In the genomic region with DNA sequence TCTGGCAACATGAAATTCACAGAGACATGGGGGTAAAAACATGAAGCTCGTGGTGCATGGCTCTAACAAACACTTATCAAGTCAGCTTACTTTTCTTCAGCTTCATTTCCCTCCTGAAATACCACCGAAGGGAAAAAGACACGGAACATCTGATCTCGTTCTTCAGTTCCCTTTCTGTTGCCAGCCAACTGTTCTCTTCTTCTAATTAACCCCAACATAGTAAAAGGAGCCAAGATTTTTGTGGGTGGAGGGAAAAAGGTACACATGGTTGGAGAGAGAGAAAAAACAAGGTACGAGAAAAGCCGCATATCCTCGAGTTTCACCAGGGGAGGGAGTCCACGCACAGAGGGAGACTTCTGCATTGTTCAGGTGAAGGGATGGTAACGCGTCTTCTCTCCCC, we compare ENCODE assay signal across 21 mouse cellular contexts. TPM values are rescaled to one million over a fixed set of nuclear protein-coding genes. Genes with fewer than 3 reads are reported as not detected.
"Had no signal": no experiment of that assay in that cellular context is flagged by ENCODE, and none has a peak within 500 bp of the region (broad histone marks: within the 10 kb centered on the region; RNA-seq: fewer than 3 reads in every experiment).

No protein-coding gene starts in this region.

- ATAC-seq: liver, postnatal 0 days; midbrain, embryonic 15.5 days had no signal

- H3K4me1 ChIP-seq: liver, embryonic 13.5 days; lung, embryonic 15.5 days; midbrain, embryonic 15.5 days; neural tube, embryonic 12.5 days had no signal

- H3K9me3 ChIP-seq: limb, embryonic 12.5 days; liver, embryonic 13.5 days; lung, embryonic 15.5 days; midbrain, embryonic 15.5 days; neural tube, embryonic 12.5 days had no signal

- H3K9ac ChIP-seq: limb, embryonic 12.5 days; liver, embryonic 13.5 days; liver, postnatal 0 days; lung, embryonic 15.5 days; midbrain, embryonic 15.5 days; neural tube, embryonic 12.5 days had no signal

- H3K36me3 ChIP-seq: limb, embryonic 12.5 days; liver, embryonic 13.5 days; lung, embryonic 15.5 days; midbrain, embryonic 15.5 days; neural tube, embryonic 12.5 days had no signal

- H3K27me3 ChIP-seq: liver, embryonic 13.5 days; midbrain, embryonic 15.5 days; neural tube, embryonic 12.5 days had no signal

- H3K27ac ChIP-seq: left cerebral cortex, adult 2 months; limb, embryonic 12.5 days; liver, embryonic 13.5 days; lung, embryonic 15.5 days; macrophage; midbrain, embryonic 15.5 days; neural tube, embryonic 12.5 days had no signal

- DNase-seq: kidney, postnatal 25 days; liver; liver, embryonic 13.5 days; liver, postnatal 0 days; lung, postnatal 14 days; spleen, adult 18-20 months; thymus, adult 2 months; thymus, postnatal 25 days had no signal

- H3K4me2 ChIP-seq: limb, embryonic 12.5 days; liver, embryonic 13.5 days; lung, embryonic 15.5 days; midbrain, embryonic 11.5 days; midbrain, embryonic 15.5 days; neural tube, embryonic 12.5 days had no signal

- H3K4me3 ChIP-seq: left cerebral cortex, adult 2 months; limb, embryonic 12.5 days; liver, embryonic 13.5 days; lung, embryonic 15.5 days; megakaryocyte, embryonic 14.5 days; midbrain, embryonic 15.5 days; neural tube, embryonic 12.5 days had no signal

RNA-seq across cellular contexts. Expression of a gene that starts 32.0 kb away (rescaled TPM):
- total RNA-seq: monocyte, adult 5-6 weeks had no signal
- polyA plus RNA-seq: kidney, embryonic 16.5 days; limb, embryonic 12.5 days; liver, embryonic 13.5 days; liver, postnatal 0 days; lung, embryonic 15.5 days; macrophage; stomach, embryonic 14.5 days; testis, adult 2 months; urinary bladder, adult 2 months had no signal
